Mouse (Mus musculus): ENCODE data around the gene Rnaseh2b. TPM values are rescaled to one million over a fixed set of nuclear protein-coding genes. Genes with fewer than 3 reads are reported as not detected.

The Rnaseh2b gene
- polyA plus RNA-seq, 1 experiment = not detected

DNA sequence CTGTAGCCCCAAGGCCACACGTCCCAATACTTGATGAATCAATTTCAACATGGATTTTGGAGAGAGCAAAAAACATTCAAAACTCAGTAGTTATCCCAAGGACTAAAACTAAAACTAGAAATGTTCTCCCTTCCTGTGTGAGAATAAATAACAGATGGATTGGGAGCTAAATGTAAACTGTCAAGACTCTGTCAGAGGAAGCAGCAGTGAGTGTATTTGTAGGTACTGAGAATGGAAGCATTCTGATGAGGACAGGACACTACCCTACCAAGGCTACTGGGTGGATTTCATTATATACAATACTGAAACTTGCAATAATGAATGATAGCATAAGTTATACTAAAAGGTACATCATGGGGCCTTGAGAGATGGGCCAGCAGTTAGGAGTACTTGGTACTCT lies 6.4 kb downstream of the Rnaseh2b start:
- WGBS = 95% methylated on average over 1 of the region's 1 CpGs
- Histone ChIP-seq H3K4me3 (ENCODE audit: insufficient read depth, low read depth, low read length) (no peak overlapping the region), H3K27ac (ENCODE audit: insufficient read depth, low read depth, low read length) (no peak overlapping the region), H3K4me1 (ENCODE audit: control insufficient read depth, insufficient read depth, low read length) (no peaks in the 10 kb centered on the region)
- TF ChIP-seq CTCF (IDR thresholded peaks at IDR 0.05; ENCODE audit: insufficient read depth, low read depth, low read length) (no peak), POLR2A (IDR thresholded peaks at IDR 0.05; ENCODE audit: insufficient read depth, low read depth, low read length) (no peak)

DNA sequence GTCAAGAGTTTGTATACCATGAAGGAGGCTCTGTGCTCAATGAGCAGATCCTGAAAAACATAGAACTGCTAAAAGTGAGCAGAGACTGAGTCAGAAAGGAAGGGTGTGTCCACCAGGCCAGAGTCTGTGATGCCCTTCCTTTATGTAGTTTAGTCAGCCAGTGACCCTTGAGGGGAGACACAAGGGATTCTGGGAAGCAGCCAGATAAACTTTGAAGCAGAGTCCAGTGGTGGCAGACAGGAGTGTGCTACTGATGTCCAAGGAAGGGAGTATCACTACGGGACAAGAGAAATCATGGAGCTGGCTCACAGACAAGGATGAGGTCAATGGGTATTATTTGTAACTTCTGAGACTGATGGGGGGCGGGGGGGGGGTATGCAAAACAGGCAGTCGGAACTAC lies 7.6 kb downstream of the Rnaseh2b start:
- Histone ChIP-seq H3K27ac (ENCODE audit: insufficient read depth, low read depth, low read length) (no peak overlapping the region), H3K4me3 (ENCODE audit: insufficient read depth, low read depth, low read length) (no peak overlapping the region), H3K4me1 (ENCODE audit: control insufficient read depth, insufficient read depth, low read length) (no peaks in the 10 kb centered on the region)
- 81% methylated on average over 3 of the region's 3 CpGs for WGBS
- TF ChIP-seq POLR2A (IDR thresholded peaks at IDR 0.05; ENCODE audit: insufficient read depth, low read depth, low read length) = no peak
- no peak for TF ChIP-seq CTCF (IDR thresholded peaks at IDR 0.05; ENCODE audit: insufficient read depth, low read depth, low read length)

DNA sequence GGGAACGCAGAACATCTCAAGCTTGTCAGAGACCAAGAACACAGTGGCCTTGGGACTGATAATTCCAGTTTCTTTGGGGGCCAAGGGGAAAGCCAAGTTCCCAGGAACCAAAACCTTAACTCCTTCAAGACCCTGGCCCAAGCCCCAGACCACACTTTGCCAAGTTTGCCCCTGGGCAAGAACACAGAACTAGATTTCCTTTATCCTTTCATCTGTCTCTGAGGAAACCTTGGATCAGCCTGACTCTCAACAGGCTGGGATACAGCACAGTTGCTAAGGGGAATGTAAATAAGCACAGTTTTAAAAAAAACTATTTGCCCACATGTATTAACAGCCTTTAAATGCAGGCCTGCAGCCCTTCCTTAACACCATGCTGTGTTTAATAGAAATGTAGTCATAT lies 15.2 kb downstream of the Rnaseh2b start:
- Histone ChIP-seq H3K4me1 (ENCODE audit: control insufficient read depth, insufficient read depth, low read length) (no peaks in the 10 kb centered on the region), H3K27ac (ENCODE audit: insufficient read depth, low read depth, low read length) (no peak overlapping the region), H3K4me3 (ENCODE audit: insufficient read depth, low read depth, low read length) (no peak overlapping the region)
- TF ChIP-seq POLR2A (IDR thresholded peaks at IDR 0.05; ENCODE audit: insufficient read depth, low read depth, low read length) = no peak
- no peak for TF ChIP-seq CTCF (IDR thresholded peaks at IDR 0.05; ENCODE audit: insufficient read depth, low read depth, low read length)
- 74% methylated on average over 1 of the region's 1 CpGs for WGBS

DNA sequence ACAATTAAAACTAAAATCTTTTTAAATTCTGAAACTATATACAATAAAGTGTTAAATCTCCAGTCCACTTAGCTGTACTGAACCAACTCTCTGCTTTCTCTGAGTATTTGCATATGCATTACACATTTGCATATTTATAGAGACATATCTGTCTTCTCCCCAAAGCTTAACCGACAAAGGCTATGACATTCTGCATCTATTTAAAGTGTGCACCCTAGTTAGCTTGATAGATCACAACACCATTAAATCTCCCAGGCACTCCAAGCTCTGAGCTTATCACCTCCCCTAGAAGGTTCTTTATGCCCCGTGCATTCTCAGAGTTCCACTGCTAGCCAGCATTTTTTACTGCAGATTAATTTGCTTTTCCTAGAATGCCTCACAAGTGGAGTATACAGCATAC lies 16.6 kb downstream of the Rnaseh2b start:
- 30% methylated on average over 2 of the region's 2 CpGs for WGBS
- TF ChIP-seq POLR2A (IDR thresholded peaks at IDR 0.05; ENCODE audit: insufficient read depth, low read depth, low read length) = no peak
- no peak for TF ChIP-seq CTCF (IDR thresholded peaks at IDR 0.05; ENCODE audit: insufficient read depth, low read depth, low read length)
- Histone ChIP-seq H3K4me3 (ENCODE audit: insufficient read depth, low read depth, low read length) (no peak overlapping the region), H3K4me1 (ENCODE audit: control insufficient read depth, insufficient read depth, low read length) (no peaks in the 10 kb centered on the region), H3K27ac (ENCODE audit: insufficient read depth, low read depth, low read length) (no peak overlapping the region)

DNA sequence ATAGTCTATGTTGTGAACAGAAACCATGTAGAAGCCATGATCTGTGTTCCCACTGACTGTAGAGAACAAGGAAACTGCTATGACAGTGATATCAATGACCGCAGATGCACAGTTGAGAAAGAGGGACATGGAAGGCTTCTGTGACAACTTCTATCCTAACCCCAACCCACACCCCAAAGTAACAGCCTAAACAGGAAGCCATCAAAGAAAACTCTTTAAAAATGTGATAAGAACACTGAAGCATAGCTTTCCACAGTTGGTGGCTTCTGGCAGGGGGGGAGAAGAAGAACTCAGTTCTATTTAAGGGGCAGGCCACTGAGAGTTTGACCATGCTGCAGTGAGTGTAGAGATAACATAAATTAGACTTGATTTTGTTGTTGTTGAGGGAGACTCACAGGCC lies 19.3 kb downstream of the Rnaseh2b start:
- H3K4me1 ChIP-seq (ENCODE audit: control insufficient read depth, insufficient read depth, low read length) = no peaks in the 10 kb centered on the region
- TF ChIP-seq POLR2A (IDR thresholded peaks at IDR 0.05; ENCODE audit: insufficient read depth, low read depth, low read length) (no peak), CTCF (IDR thresholded peaks at IDR 0.05; ENCODE audit: insufficient read depth, low read depth, low read length) (no peak)
- no peak overlapping the region for H3K27ac ChIP-seq (ENCODE audit: insufficient read depth, low read depth, low read length)
- WGBS = 96% methylated on average over 1 of the region's 1 CpGs
- no peak overlapping the region for H3K4me3 ChIP-seq (ENCODE audit: insufficient read depth, low read depth, low read length)

DNA sequence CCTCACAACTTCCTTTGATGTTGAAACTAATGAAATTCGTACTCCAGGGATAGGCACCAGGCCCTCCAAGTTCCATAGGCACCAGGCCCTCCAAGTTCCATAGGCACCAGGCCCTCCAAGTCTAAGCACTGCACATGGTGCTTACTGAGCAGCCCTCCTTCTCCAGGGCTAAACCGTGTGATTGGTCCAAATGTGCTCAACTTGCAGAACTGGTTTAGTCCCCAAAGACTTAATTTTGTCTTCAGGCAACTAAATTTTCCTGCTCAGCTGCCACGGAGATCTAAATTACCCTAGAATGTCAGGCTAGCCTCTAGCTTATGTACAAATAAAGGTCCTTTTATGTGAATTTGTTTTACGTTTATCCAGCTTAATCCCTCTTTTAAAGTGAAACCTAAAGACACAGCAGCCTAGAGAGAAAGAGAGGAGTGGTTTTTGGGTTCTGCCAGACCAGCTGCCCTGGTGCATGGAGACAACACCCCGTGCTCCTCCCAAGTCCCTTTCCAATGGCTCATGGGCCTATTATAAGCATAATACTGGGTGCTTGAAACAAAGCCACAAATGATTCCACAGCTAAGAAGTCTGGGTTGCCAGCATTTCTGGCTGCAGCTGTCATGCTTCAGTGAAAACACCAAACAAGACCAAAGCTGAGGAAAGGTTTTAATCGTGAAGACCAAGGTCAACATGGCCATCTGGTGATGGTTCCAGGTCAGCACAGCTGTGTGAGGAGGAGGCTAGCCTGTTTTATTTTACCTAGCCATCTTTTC lies 30.4 kb downstream of the Rnaseh2b start:
- H3K4me1 ChIP-seq (ENCODE audit: control insufficient read depth, insufficient read depth, low read length) = no peaks in the 10 kb centered on the region
- TF ChIP-seq CTCF (IDR thresholded peaks at IDR 0.05; ENCODE audit: insufficient read depth, low read depth, low read length) (no peak), POLR2A (IDR thresholded peaks at IDR 0.05; ENCODE audit: insufficient read depth, low read depth, low read length) (no peak)
- no peak overlapping the region for H3K4me3 ChIP-seq (ENCODE audit: insufficient read depth, low read depth, low read length)
- no peak overlapping the region for H3K27ac ChIP-seq (ENCODE audit: insufficient read depth, low read depth, low read length)
- 29% methylated on average over 6 of the region's 6 CpGs for WGBS

DNA sequence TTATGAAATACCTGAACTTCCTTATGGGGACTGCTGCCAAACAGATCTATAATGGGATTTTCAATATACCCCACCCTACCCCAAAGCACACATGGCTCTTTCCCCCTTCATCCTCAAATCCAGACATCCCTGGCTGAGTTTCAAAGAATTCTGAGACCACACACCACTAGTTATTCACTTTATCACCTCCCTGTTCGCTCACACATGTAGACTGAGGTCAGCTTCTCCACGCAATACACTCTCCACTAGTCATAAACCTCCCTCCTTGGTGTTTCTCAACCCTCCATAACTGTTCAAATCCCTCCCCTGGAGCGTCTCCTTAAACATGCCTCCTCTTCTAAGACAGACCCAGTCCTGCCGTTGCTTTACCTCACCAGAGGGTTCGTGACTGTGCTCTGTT lies 31.1 kb downstream of the Rnaseh2b start:
- WGBS = 83% methylated on average over 5 of the region's 5 CpGs
- no peak overlapping the region for H3K4me3 ChIP-seq (ENCODE audit: insufficient read depth, low read depth, low read length)
- no peak overlapping the region for H3K27ac ChIP-seq (ENCODE audit: insufficient read depth, low read depth, low read length)
- TF ChIP-seq CTCF (IDR thresholded peaks at IDR 0.05; ENCODE audit: insufficient read depth, low read depth, low read length) (no peak), POLR2A (IDR thresholded peaks at IDR 0.05; ENCODE audit: insufficient read depth, low read depth, low read length) (no peak)
- H3K4me1 ChIP-seq (ENCODE audit: control insufficient read depth, insufficient read depth, low read length) = no peaks in the 10 kb centered on the region

DNA sequence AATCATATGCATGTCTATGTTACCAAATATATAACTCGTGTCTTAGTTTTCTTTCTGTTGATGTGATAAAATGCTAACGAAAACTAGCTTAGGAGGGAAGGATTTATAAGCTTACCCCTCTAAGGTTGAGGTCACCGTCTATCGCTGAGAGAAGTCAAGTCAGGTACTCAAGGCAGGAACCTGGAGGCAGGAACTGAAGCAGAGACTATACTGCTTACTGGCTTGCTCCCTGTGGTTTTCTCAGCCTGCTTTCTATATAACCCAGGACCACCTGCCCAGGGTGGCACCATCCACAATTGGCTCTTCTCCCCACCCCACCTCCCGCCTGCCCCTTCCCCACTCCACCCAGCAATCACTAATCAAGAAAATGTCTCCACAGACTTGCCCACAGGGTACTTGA lies 32.6 kb downstream of the Rnaseh2b start:
- Histone ChIP-seq H3K4me3 (ENCODE audit: insufficient read depth, low read depth, low read length) (no peak overlapping the region), H3K4me1 (ENCODE audit: control insufficient read depth, insufficient read depth, low read length) (no peaks in the 10 kb centered on the region), H3K27ac (ENCODE audit: insufficient read depth, low read depth, low read length) (no peak overlapping the region)
- WGBS = 92% methylated on average over 5 of the region's 5 CpGs
- TF ChIP-seq POLR2A (IDR thresholded peaks at IDR 0.05; ENCODE audit: insufficient read depth, low read depth, low read length) (no peak), CTCF (IDR thresholded peaks at IDR 0.05; ENCODE audit: insufficient read depth, low read depth, low read length) (no peak)

DNA sequence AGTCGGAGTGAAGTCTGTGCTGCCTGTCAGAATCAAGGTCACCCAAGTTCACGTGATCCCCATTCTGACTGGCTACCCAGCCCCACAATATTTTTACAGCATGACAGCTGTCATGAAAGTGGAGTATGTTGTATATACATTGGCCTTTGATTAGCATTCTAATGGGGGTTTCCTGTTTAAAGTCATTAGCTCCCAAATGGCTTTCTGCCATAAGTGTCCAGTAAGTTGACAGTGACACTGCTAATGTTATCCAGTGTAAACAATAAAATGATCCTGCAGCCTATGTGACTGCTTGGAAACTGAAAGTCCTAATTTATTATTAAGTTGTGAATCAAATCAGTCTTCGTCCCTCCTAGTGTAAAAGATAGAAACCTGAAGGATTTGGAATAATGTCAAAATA lies 33.6 kb downstream of the Rnaseh2b start:
- Histone ChIP-seq H3K4me1 (ENCODE audit: control insufficient read depth, insufficient read depth, low read length) (no peaks in the 10 kb centered on the region), H3K4me3 (ENCODE audit: insufficient read depth, low read depth, low read length) (no peak overlapping the region), H3K27ac (ENCODE audit: insufficient read depth, low read depth, low read length) (no peak overlapping the region)
- TF ChIP-seq CTCF (IDR thresholded peaks at IDR 0.05; ENCODE audit: insufficient read depth, low read depth, low read length) (no peak), POLR2A (IDR thresholded peaks at IDR 0.05; ENCODE audit: insufficient read depth, low read depth, low read length) (no peak)
- 94% methylated on average over 3 of the region's 3 CpGs for WGBS
